Mouse (Mus musculus): ENCODE data around the gene Bcl2l12.

Bcl2l12 gene

DNA sequence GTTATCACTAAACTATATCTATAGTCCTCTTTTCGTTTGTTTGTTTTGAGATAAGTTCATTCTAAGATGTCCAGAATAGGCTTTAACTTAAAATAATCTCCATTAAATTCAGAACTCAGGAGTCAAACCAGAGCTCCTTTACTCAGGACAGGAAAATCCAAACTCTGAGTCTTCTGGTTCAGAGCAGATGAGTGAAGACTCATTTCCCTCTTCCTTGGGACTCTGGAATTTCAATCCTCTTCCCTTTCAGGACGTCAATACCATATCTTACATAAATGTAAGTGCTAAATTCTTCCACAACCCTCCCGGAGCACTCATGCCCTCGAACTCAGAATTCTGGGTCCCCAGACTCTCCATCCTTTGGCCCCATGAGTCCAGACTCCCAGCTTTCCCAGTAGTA is 18.2 kb upstream of the Bcl2l12 start:
- DNase-seq: no peak

DNA sequence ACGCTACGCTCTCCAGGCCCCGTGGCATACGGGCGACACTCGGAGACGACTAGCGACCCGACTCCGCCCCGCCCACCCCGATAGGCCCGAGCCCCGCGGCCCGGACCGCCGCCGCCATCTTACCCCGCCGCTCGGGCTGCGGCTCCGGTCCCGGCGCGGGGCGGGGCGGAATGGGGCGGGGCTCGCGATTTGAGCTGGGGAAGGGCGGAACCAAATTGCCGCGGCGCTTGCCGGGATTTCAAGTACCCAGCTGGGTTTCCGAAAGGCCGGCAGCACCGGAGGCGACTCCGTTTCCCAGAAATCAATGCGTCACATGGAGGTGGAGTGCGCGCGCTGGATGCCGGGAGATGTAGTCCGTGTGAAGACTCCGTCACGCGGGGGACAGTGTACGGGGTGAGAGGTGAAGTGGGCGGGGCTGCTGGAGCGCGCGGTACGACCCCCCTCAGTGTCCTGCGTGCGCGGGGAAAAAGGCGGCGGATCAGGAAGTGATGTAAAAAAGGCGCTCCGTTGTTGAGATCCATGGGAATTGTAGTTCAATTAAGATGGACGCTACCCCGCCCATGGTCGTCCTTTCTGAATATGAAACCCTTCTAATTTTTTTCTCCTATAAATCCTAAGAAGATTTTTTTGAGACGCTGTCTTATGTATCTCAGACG is 17.6 kb upstream of the Bcl2l12 start, which contains the start of gene Scaf1:
TSS of gene Scaf1 (minus strand) at position 407 of the 656 bp plus-strand sequence.
- peak; percentile 100 for DNase-seq

DNA sequence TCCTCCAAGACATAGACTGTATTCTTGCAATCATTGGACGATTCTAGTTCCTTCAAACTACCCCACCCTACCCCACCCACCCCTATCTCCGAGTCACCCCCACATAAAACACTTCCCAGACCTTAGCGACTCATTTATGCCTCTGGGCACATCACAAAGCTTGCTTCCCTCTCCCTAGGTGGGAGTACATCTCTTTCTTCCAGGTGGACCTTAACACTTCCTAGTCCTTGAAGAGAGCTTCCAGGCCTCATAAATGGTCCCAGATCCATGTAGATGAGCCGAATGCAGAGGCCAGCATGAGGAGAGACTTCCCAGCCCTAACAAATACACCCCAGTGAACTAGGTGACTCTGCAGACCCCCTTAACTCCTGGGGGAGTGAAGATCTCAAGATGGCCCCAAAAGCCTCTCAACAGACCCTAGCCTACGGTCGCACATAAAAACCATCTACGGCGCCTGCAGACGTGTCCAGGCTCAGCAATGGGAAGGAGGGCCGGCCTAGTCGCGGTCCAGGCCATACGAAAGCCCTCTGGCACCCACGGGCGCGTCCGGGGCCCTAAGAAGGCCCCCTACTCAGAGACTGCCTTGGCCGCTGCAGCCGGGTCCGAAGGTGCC is 16.9 kb upstream of the Bcl2l12 start:
- DNase-seq: no peak

DNA sequence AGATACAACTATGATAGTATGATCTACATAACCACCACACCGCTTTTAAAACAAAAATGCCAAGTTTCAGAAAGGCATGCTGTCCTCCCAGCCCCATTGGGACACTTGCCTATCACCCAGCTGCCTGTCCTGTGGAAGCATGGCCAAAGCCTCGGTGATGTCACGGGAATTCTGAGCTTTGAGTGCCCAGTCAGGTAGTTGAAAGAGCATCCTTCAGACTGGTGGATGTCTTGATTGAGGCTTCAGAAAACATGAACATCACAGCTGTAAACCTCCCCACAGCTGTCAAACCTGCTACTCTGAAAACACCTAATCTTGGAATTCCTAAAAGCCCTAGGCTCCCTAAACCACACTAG is 15.6 kb upstream of the Bcl2l12 start:
- DNase-seq: no peak

DNA sequence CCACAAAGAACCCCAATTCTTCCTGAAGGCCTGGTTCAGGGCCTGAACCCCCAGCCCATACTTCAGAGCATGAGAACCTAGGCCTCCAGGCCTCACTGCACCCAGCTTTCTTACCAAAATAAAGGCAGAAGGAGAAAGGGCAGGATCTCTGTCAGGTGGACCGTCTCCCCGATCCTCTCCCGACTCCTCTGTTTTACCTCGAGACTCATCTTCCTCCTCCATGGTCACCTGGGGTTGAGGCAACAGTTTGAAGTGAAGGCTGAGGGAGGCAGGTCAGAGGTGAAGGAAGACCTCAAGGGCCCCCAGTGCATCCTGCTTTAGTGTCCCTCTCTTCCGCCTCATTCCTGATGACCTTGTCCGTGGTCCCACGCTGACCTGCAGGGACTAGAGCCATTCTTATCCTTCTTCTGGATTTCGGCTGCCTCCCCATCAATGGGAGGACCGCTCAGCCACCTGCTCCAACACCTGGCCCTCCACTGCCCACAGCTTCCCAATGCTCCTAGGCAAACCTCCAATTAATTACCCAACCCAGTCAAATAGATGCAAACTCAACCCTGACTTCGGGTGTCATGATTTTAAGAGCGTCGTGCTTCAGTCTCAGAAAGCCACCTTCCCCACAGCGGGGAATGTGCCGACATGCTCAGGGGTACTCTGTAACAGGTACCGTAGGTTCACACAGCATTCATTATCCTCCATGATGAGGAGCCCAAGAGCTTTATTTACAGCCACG is 15.0 kb upstream of the Bcl2l12 start:
- DNase-seq: no peak

DNA sequence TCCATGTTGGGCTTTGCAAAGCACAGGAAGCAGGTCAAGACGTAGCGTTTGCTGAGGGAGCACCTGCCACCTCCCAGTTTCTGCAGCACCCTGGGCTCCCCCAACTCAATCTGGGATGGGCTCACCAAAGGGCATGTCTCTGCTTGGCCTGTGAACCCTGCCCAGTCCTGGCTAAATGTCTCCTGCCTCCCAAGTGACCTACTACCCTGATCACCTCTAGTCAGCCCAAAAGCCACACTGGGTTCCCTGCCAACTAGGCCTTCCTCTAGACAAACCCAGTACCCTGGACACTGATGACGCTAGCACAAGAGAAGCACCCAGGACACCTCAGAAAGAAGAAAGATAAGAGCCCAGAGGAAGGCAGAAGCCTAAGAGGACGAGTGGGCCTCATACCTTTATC is 14.3 kb upstream of the Bcl2l12 start:
- DNase-seq: no peak

DNA sequence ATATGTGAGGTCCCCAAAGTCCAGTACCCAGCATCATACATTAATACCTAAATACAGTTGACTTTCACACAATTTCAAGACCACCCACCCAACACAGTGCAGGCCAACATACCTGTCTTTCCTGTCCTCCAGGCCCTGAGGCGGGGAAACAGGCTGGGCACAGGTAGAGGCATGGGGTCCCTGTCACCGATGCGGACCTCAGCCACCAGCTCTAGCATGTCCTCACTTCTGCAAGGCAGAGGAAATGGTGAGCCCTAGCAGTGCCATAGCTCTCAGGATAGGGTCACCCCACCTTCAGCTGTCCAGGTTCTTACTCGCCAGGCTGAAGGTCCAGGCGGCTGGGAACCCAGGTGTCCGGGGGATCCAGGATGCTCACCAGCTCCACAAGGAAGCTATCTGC is 13.5 kb upstream of the Bcl2l12 start:
- no peak for DNase-seq

DNA sequence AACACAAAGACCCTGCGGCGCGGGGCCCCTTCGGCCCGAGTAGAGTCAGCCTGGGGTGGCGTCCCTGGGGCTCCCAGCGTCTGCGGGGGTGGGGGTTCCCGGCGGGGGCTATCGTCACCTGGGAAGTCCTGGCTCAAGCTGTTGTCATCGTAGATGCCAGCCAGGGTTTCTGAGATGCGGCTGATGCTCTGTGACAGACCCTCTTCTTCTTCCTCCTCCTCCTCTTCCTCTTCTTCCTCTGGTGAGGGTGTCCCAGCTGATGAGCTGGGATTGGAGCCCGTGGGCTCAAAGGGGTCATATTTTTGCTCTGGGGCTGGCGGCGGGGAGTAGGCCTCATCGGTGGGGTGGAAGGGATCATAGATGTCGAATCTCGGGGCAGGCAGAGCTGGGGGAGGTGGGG is 9.9 kb upstream of the Bcl2l12 start:
- no peak for DNase-seq

DNA sequence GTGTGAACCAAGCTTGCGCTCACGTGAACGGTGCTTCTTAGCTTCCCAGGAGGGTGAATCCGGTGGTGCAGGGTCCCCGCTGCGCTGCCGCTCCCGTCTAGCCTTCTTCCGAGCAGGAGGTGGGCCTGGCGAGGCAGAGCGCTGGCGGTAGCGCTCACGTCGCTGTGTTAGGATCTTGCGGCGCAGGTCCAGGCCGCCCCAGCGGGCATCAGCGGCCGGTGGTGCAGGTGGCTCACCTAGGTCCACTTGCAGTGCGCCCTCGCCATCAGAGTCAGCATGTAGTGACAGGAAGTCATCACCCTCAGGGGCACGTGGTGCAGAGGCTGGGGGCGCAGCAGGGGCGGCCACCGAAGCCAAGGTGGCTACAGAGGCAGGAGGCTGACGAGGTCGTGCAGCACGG is 9.3 kb upstream of the Bcl2l12 start:
- DNase-seq: no peak

DNA sequence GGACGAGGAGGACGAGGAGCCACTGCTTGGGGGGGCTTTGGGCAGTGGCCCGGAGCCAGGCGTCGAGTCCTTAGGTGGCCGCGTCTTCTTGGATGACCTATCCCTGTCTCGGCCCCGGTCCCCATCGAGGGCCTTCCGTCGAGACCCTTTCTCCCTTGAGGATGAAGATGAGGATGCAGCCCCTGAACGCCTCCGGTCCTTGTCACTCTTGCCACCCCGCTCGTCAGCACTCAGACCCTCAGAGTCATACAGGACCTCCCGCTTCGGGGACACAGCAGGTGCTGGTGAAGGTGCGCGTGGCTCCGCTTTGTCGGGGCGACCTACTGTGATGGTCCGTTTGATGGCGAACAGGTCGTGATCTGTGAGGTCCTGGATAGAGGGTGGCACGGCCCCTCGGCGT is 8.6 kb upstream of the Bcl2l12 start:
- DNase-seq: no peak

DNA sequence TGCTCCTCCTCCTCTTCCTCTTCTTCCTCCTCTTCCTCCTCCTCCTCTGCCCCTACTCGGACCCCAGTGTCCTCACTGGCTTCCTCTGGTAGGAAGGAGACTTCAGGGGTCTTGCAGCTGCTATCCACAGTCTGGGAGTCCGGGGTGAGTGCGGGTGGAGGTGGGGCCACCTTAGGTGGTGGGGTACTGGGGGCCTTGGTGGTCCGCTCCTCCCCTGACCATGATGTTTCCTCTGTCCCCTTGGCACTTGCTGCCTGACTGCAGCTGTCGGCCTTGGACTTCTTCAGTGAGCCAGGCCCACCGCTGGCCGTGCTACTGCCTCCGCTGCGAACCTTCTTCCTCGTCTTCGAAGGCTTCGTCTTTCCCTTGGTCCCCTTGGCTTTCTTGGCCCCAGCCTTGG is 8.0 kb upstream of the Bcl2l12 start:
- DNase-seq: no peak

DNA sequence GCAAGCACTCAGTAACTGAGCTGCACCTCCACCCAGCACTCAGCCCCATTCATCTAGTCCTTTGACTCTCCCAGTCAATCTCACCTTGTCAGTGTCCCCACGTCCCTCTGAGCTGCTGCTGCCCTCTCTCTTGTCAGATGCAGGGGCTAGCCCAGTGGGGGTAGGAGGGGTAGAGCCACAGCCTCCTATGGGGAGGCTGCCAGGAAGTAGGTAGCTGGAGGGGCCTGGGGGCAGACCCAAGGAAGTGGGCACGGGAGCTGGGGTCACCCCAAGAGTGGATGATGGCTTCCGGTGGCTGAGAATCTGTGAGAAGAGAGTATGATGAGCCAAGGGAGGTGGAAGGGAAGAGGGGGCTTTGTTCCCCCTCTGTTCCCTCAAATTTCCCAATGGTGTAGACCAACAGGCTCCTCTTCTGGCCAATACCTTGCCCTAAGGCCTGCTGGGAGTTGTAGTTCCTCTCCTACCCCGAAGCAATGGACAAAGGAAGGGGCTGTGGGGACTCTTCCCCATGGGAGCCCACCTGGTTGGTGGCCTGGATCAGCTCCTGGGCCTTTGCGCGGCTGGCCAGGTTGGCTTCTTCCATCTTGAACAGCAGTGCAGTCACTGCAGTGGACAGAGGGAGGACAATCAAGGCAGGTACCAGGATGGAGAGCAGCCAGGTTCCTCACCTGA is 6.9 kb upstream of the Bcl2l12 start:
- DNase-seq: no peak

DNA sequence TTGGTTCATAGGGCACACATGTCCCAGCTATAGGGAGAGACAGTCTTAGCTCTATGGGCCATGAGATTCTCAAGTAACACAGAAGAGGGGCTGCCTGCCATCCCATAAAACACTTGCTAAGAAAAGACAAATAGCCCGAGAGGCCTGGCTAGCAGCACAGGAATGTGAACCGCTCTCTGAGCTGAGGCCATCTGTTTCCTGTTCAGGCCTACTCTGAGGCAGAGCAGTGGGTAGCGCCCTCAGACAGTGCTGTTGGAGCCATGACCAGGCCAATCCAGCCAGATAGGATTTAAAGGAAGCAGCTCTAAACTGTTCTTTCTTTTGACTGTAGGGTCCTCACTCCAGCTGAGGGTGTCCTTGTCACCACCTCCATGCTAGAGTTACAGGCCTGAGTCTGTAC is 6.0 kb upstream of the Bcl2l12 start:
- DNase-seq: no peak

DNA sequence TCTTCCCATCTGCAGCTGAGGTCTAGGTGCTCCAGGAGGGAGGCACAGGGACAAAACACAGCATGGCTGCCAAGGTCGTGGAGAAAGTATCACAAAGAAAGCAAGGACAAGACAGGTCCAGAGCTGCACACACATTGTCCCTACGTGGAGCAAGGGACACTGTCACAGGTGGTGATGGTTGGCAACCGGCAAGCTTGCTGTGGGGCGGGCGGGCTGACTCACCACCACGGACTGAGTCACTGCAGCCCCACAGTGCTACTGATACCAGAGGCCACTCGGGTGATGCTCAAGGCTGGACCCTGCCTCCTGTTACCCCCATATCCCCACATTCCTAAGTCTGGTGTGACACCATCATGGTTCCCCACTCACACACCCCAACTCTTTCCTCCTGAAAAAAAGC is 3.9 kb upstream of the Bcl2l12 start:
- no peak for DNase-seq

DNA sequence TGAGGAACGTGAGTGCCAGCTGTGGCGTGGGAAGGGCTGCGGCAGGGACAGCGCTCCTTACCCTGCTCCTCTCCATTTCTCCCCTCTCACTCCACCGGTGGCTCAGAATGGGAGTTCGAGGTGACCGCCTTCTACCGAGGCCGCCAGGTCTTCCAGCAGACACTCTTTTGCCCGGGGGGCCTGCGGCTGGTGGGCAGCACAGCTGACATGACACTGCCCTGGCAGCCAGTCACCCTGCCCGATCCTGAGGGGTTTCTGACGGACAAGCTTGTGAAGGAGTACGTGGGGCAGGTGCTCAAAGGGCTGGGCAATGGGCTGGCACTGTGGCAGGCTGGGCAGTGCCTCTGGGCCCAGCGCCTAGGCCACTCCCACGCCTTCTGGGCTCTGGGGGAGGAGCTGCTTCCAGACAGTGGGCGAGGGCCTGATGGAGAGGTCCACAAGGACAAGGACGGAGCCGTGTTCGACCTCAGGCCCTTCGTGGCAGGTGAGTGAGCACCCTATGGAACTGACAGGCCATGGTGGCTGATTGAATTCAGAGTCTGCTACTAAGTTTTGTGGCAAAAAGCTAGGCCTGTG is 2.1 kb upstream of the Bcl2l12 start:
- no peak for DNase-seq

DNA sequence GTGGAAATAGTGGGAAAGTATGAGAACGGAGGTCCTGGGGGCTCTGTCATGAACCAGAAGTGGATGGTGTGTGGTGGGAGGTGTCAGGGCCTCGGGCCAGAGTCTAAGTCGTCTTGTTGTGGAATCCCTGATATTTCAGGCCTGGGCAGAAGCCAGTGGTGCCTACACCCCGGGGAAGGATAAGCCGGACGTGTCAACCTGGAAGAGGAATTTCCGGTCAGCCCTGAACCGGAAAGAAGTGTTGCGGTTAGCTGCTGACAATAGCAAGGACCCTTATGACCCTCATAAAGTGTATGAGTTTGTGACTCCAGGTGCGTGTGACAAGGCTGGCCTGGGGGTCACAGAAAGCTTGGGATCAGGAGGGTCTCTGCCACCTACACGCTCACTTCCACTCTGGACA is 1.2 kb upstream of the Bcl2l12 start:
- DNase-seq: no peak

DNA sequence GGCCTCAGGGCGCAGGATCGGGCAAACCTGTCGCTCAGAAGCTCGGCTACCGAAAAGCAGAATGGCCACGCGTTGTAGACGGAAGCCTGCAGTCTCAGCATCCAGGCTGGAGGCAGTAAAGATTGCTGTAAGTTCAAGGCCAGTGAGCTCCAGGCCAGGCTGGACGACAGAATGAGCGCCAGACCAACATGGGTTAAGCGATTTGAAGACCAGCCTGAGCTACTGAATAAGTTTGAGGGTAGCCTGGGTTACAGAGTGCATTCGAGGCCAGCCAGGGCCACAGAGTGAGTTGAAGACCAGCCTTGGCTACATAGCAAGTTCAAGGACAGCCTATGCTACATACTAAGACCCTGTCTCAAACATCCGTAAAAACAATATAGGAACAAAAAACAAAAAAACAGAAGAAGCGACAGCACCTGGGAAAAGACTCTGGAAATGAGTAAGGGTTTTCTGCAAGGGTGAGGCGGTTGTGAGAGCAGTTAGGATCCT is 528 bp downstream of the Bcl2l12 start:
- no peak for DNase-seq

DNA sequence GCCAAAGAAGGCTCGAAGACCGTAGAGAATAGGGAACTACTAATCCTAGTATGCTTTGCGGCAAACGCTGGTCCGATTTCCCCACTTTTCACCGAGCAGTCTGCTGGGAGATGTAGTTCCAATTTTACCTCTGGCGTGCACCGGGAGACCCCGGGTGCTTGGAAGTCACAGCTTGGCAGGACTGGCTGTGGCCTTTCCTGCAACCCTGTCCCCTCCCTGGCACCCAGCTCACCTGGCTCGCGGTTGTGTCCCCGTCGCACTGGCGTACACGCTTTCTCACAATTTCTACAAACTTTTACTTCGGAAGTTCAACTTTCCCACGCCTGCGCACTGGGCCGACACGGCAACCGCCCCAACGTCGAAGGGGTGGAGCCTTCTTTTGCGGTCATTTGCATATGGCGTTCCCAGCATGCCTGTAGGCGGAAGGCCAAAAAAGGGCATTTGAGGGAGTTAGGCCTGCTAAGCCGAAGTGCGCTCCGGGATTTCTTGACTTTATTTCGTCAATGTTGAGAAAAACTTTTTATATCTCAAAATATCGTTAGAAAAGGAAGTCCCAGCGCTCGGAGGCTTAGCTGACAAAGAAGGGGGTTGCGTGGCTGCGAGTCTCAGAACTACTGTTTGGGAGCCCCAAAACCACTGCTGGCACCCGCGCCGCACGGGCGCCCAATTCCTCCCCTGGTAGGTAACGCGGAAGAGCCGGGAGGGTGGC is 1.1 kb downstream of the Bcl2l12 start, which contains the start of gene Irf3:
TSS of gene Irf3 (plus strand) at position 418 of the 709 bp plus-strand sequence.
- peak; percentile 95 for DNase-seq

DNA sequence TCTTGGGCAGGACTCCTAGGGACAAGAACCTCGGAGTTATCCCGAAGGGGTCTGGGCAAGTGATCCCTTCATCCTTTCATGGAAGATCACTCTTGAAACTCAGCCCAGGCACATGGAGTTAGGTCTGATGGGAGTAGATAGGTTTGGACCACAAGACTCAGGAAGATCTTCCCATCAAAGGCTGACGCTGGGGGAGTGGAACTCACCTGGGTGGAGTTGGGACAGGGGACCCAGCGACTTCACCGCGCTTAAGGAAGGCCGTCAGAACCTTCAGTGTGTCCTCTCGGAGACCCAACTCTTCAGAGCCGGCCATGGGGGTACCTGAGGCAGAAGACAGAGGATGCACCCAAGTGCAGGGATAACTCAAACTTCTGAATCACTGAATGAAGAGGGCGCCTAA is 1.8 kb downstream of the Bcl2l12 start:
- DNase-seq: no peak

DNA sequence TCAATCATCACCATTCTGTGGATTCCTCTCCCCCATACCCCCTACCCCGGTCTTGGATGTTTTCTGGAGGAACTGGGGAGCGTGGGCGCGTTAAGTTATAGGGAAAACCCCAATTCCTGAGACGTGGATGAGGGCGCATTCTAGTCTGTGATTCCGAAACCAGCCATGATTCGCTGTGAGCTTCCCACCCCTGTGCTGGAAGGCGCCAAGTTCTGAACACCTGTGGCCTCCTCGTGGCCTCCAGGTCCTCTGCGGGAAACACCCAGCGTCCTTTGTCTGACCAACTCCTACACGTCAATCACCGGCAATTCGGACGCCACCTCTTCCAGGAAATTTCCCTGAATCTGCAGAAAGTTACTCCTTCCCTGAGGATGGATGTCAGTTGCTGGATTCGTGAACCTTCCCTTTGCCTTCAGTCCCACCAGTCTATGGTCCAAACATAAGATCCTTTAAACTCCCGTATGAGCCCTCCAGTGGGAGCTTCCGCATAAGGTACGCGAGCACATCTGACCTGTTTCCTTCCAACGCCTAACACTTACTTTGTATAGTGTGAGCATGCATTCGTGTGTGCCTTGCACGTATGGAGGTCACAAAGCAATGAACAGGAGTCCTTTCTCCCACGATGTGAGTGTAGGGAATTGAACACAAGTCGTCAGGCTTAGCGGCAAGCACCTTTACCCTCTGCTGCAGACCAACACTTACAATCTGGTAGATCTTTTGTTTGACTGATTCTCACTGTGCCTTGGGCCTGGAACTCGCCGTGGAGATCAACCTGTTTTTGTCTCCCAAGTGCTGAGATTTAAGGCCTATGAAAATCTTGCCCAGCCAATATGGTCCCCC is 11.4 kb downstream of the Bcl2l12 start:
- DNase-seq: no peak

DNA sequence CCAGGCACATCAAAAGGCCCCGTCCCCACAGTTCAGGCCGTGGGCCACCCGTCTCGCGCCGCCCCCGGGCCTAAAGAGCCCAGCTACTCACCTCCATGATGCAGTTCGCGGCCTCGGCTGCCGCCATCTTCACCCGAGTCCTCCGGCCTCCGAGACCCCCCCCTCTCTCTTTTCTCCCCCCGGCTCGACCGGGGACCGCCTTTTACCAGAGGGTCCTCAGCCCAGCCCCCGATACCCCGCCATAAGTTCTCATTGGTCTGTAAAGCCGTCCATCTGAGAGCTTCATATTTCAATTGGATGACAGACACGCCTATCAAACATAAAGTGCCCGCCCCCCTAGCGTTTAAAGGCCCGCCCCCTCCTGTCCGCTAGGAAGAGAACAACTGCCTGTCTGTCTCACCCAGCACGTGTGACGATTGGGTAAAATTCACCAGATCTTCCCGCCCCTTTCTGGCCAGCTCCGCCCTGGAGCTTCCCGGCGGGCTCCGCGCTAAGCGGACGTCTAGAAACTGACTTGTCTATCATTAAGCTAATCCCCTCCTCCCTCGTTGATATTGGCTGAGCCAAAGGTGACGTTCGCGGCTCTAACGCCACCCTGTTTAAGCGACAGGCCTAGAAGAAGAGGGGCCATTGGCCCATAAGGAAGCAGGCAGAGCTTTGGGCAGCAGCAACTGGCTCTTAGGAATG is 12.2 kb downstream of the Bcl2l12 start, which contains the start of gene Prmt1:
TSS of gene Prmt1 (minus strand) at position 377 of the 687 bp plus-strand sequence.
- peak; percentile 100 for DNase-seq

Measured in kidney, adult 11 months (tissue).